Mouse (Mus musculus): Measurements from ENCODE around the gene Ttc30a1.

DNA sequence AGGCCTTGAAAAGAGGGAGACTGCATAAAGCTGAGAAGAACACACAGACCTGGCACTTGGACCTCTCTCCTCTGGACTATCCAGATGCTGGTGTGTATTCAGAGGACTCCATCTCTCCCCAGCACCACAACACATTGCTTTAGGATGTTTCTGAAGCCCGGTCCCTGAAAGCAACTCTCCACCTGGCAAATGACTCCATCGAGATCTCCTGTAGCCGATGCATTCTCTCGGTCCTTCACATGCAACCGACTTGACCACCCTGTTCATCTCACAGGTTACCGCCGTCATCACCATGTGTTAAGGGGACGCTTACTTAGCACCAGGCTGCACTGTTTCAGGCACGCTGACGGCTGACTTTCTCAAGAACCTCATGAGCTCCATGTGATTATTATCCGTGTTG is 13.1 kb upstream of the Ttc30a1 start:
- no peak for TF ChIP-seq CTCF (IDR thresholded peaks at IDR 0.05; ENCODE audit: low read depth)
- no peak for TF ChIP-seq EP300 (IDR thresholded peaks at IDR 0.05; ENCODE audit: low read depth)

All from liver, embryonic 14.5 days (tissue).